Mouse (Mus musculus) midbrain, embryonic 16.5 days (tissue): Measurements from ENCODE around the gene Rnd2. TPM values are rescaled to one million over a fixed set of nuclear protein-coding genes. Genes with fewer than 3 reads are reported as not detected.
A peak's percentile ranks its signal among the peaks of the same experiment; 100 is the strongest.
"Not testable (repeated sequence)": the region's sequence is repeated elsewhere in the genome, so short reads cannot be mapped to it uniquely, and the experiment has no call there.

Experiments used
- ATAC-seq: fragments of 200-750 bp; cut with Nextera tagmentation; 2 replicates; pipeline ENCODE4 v1.8.0; 2017; ENCODE audit warnings: moderate TSS enrichment
- H3K27ac ChIP-seq: fragments of 300-500 bp; sonication (generic); 2 replicates; pipeline ENCODE4 v1.5.1; 2014; ENCODE audit warnings: mild to moderate bottlenecking, low read length, mixed read lengths
- H3K27me3 ChIP-seq: fragments of 300-500 bp; sonication (generic); 2 replicates; pipeline ENCODE4 v1.6.1; 2014; ENCODE audit warnings: low read depth, low read length, mixed read lengths; ENCODE audit not compliant: control insufficient read depth, insufficient read depth
- H3K36me3 ChIP-seq: fragments of 300-500 bp; sonication (generic); 2 replicates; pipeline ENCODE4 v1.6.1; 2014; ENCODE audit warnings: mild to moderate bottlenecking, low read length, moderate library complexity, mixed read lengths; ENCODE audit not compliant: control insufficient read depth, insufficient read depth
- H3K4me1 ChIP-seq: fragments of 300-500 bp; sonication (generic); 2 replicates; pipeline ENCODE4 v1.6.1; 2014; ENCODE audit warnings: mild to moderate bottlenecking, low read length, mixed read lengths; ENCODE audit not compliant: control insufficient read depth, insufficient read depth
- H3K4me2 ChIP-seq: fragments of 300-500 bp; sonication (generic); 2 replicates; pipeline ENCODE4 v1.6.1; 2014; ENCODE audit warnings: mild to moderate bottlenecking, low read length, mixed read lengths
- H3K4me3 ChIP-seq: fragments of 300-500 bp; sonication (generic); 2 replicates; pipeline ENCODE4 v1.5.1; 2014; ENCODE audit warnings: low read depth, mild to moderate bottlenecking, low read length, moderate library complexity, mixed read lengths
- H3K9ac ChIP-seq: fragments of 300-500 bp; sonication (generic); 2 replicates; pipeline ENCODE4 v1.6.1; 2014; ENCODE audit warnings: low read depth, low read length, mixed read lengths
- H3K9me3 ChIP-seq: fragments of 300-500 bp; sonication (generic); replicated peaks from 2 replicates; pipeline ENCODE4 v1.6.1; 2014; ENCODE audit warnings: mild to moderate bottlenecking, low read length, mixed read lengths; ENCODE audit not compliant: control insufficient read depth, poor library complexity, severe bottlenecking
- WGBS: fragments of 180-500 bp; shearing (Covaris S2); extraction: QIAGEN DNeasy Blood & Tissue Kit; methylation state at CpG from one replicate; pipeline ENCODE4 v1.1.7; 2014; 5-methylcytosine and 5-hydroxymethylcytosine counted together
- polyA plus RNA-seq: library from polyadenylated mRNA; unstranded; fragments of >200 nt; fragmentation: Nextera tagmentation; extraction: Ambion mirVana; gene quantifications from 2 replicates; pipeline ENCODE4 v1.2.1, GENCODE M21; 2015

The Rnd2 gene
- polyA plus RNA-seq, 1 experiment from 2014 or later = 76.5 TPM

DNA sequence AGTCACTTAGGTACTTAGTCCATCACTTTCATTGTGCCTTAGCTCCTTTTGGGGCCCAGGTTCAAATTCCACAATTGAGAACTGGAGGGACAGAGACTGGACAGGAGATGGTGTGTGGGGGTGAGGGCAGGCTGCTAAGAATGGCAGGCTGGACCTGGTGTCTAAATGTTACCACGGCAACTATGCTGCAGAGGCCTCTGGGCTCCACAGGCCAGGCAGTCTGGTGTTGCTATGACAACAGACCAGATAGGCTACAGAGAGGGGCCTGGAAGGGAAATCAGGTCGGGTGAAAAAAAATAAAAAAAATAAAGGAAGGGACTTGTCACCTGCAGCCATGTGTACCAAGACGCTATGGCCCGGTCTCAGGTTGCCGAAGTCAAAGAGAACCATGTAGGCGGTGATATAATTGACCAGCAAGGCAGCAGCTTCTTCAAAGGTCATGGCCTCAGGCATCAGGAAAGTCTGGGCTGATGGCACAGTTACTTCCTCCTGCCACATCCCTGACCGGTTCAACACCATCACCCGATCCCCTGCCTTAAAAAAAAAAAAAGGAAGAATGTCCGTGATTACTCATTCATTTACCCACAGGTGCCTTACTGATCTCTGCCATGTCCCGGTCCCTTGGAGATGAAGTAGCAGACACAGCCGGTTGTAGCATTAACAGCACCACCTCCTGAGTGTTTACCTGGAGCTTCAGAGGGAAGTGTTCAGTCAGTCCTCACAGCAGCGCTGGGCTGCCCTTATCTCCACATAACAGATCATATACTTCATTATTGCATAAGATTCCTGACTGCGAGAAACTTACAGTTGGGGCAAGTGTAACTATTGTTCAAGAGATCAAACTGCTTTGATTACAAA is 2.0 kb upstream of the Rnd2 start:
- Histone ChIP-seq H3K4me1 (peaks cover 39% of the 10 kb centered on the region), H3K4me3 (peak overlapping the region; percentile 98; the same call in 1 of the 2 replicates), H3K27me3 (no peaks in the 10 kb centered on the region), H3K9me3 (no peaks in the 10 kb centered on the region), H3K27ac (peak overlapping the region; percentile 53), H3K9ac (peak overlapping the region; percentile 45), H3K4me2 (peak overlapping the region; percentile 79), H3K36me3 (peaks cover 33% of the 10 kb centered on the region)
- ATAC-seq = peak; percentile 40; the same call in 1 of the 2 replicates
- WGBS = 26% methylated on average over 13 of the region's 13 CpGs

DNA sequence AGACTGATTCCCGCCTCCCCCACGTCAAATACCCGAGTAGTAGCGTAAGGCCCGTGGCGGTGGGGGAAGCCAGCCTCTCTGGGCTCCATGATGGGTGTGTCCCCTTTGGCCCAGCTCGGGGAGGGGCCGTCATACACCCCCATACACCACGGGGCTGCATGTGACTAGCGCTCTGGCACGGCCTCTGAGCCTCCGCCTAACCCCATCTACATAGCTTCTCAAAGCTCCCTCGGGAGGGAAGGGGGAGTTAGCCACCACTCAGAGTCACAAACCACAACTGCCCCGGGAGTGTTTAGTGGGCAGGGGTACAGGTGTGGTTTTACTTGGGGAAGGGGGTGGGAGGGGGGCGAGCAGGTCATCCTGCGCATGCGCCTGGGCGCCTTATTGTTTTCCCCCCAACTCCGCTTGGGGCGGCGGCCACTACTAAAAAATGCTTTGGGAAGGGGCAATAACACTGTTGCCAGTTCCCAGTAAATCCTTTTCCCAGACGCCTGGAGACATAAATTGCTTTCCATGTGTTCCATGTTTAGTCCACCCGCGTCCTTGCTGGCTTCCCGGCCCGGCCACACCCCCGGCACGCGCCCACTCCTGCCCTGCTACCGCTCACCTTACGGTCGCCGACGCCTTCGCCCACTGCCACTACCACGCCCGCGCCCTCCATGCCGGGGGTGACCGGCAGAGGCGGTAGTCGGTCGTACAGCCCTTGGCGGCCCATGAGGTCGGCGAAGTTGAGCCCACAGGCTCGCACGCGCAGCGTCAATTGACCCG is 486 bp downstream of the Rnd2 start:
- no peaks in the 10 kb centered on the region for H3K9me3 ChIP-seq
- peak; percentile 41 for ATAC-seq
- peak overlapping the region; percentile 79 for H3K4me2 ChIP-seq

DNA sequence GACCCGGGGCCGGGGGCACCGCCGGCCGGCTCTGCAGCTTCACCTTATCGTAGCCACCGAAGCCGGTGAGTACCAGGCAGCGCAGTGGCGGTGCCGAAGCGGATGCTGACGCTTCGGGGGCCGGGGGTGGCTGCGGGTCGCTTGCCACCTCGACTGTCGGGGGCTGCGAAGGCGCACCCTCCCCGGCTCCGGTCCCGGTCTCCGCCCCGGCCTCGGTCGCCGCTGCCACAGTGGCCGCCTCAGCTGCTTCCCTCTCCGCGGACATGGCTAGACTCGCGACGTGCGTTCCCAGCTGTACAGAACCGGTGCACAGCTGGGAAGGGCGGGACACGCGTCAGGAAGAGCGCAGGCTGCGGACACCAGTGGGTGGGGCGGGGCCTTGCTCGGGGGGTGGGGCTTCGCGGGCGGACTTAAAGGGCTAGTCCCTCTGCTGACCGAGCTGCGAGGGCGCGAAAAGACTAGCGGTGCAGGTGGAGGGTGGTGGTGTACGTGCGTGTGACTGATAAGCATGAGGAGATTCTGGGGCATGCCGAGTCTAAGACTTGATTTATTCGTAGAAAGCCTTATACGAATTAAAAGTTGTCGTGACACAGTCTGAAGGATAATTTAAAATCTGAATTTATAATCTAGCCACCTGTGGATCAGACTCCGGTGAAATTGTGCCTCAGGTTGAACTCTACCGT is 1.2 kb downstream of the Rnd2 start, which contains the start of gene Vat1:
Gene Vat1 (minus strand): TSS at position 362 of the 683 bp plus-strand sequence.
- ATAC-seq = peak; percentile 79
- H3K27ac ChIP-seq = peak within 1 kb of the TSS; percentile 96
- no peaks in the 10 kb centered on the region for H3K9me3 ChIP-seq
- no peaks in the 10 kb centered on the region for H3K27me3 ChIP-seq
- peaks cover 14% of the 10 kb centered on the region for H3K36me3 ChIP-seq
- peak within 1 kb of the TSS; percentile 79 for H3K4me2 ChIP-seq
- peak within 1 kb of the TSS; percentile 98 for H3K4me3 ChIP-seq
- WGBS = under 1% methylated on average over 60 of the region's 60 CpGs
- H3K4me1 ChIP-seq = peaks cover 46% of the 10 kb centered on the region
- H3K9ac ChIP-seq = peak within 1 kb of the TSS; percentile 97

More for the DNA sequence above, 486 bp downstream of the Rnd2 start:
- WGBS = 0% methylated on average over 51 of the region's 51 CpGs
- Histone ChIP-seq H3K27me3 (no peaks in the 10 kb centered on the region), H3K27ac (peak overlapping the region; percentile 96), H3K4me3 (peak overlapping the region; percentile 98), H3K36me3 (peaks cover 18% of the 10 kb centered on the region), H3K9ac (peak overlapping the region; percentile 97), H3K4me1 (peaks cover 46% of the 10 kb centered on the region)

DNA sequence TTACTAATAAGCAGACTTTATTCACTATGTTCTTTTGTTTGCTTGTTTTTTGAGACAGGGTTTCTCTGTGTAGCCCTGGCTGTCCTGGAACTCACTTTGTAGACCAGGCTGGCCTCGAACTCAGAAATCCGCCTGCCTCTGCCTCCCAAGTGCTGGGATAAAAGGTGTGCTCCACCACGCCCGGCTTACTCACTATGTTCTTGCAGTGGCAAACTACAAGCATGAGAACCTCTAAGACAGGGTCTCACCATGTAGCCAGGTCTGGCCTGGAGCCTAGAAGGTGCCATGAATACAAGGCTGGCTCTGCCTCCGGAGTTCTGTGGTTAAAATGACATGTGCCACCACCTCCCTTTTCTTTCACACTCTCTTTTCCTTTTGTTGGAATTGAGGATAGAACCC is 1.8 kb downstream of the Rnd2 start:
- peak overlapping the region; percentile 79 for H3K4me2 ChIP-seq
- peaks cover 46% of the 10 kb centered on the region for H3K4me1 ChIP-seq
- WGBS = 66% methylated on average over 5 of the region's 5 CpGs
- peak overlapping the region; percentile 98 for H3K4me3 ChIP-seq
- not testable (repeated sequence) for H3K27me3 ChIP-seq, H3K27ac ChIP-seq, H3K9me3 ChIP-seq, H3K36me3 ChIP-seq, ATAC-seq
- H3K9ac ChIP-seq = peak overlapping the region; percentile 97

DNA sequence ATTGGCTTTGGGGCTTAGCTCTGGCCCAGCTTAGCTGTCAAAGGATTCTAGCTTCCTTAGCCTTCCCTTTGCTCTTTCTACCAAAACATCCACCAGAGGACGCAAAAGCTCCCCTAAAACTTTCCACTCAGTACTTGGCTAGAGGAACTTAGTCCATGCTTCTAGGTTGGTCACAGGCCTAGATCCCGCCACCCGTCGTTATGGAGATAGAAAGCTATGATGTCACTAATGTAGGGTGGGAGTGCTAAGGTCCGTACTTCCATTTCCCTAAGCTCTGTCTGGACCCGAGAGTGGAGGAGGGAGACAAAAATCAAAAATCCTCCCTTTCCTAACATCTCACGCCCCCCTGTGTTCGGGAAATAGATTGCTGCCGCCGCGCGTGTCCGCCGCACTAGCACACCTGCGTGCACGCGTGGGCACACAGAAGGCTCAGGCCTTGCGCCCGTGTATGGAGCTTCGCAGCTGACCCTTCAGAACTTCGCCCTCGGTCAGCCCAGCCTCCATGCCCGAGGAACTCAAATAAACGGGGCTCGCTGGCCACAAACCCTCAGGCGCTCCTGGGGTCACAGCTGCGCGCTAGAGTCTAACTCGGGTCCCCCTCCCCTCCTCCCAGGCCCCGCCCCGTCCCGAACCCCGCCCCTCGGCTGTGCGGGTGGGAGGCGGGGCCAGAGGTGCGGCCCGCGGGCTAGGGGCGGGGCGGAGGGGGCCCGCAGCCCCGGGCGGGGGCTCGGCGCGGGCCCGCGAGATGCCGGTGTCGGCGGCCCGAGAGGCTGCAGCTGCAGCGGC is 2.9 kb downstream of the Rnd2 start:
- Histone ChIP-seq H3K4me2 (peak overlapping the region; percentile 66), H3K4me3 (peak overlapping the region; percentile 85), H3K27me3 (no peaks in the 10 kb centered on the region), H3K36me3 (no peaks in the 10 kb centered on the region), H3K9ac (peak overlapping the region; percentile 90), H3K9me3 (no peaks in the 10 kb centered on the region), H3K27ac (peak overlapping the region; percentile 82), H3K4me1 (peaks cover 40% of the 10 kb centered on the region)
- WGBS = 0% methylated on average over 41 of the region's 54 CpGs
- peak; percentile 49 for ATAC-seq

DNA sequence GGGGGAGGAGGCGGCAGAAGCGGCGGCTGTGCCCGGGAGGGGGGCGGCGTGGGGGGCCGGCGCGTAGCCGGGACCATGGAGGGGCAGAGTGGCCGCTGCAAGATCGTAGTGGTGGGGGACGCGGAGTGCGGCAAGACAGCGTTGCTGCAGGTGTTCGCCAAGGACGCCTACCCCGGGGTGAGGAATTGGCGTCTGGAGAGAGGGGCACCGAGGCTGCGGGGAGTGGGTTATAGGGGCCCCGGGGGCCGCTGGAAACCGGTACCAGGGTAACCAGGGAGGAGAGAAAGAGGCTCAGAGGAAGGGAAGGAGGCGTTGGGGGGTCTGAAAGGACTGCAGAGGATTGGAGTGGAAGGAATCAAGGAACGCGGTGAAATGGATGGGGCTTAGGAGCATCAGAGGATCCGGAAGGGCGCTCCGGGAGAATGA is 3.5 kb downstream of the Rnd2 start:
- H3K4me3 ChIP-seq = peak overlapping the region; percentile 85
- H3K36me3 ChIP-seq = no peaks in the 10 kb centered on the region
- peak overlapping the region; percentile 90 for H3K9ac ChIP-seq
- H3K4me2 ChIP-seq = peak overlapping the region; percentile 66
- peaks cover 34% of the 10 kb centered on the region for H3K4me1 ChIP-seq
- no peaks in the 10 kb centered on the region for H3K9me3 ChIP-seq
- peak overlapping the region; percentile 82 for H3K27ac ChIP-seq
- peak; percentile 33 for ATAC-seq
- 0% methylated on average over 23 of the region's 31 CpGs for WGBS
- no peaks in the 10 kb centered on the region for H3K27me3 ChIP-seq

DNA sequence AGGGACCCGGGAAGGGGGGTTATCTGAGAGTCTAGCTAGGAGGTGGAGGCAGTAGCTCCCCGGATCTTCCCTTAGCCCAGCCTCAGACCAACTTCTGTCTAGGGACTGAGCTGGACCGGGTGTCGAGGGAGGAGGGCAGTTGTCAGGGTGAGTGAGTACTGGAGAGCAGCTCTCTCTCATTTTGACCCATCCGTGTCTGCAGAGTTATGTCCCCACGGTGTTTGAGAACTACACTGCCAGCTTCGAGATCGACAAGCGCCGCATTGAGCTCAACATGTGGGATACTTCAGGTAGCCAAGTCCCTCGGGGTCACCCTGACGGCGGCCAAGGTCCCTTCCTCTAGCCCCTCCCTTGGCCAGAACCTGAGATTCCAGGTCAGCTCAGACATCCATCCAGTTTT is 3.9 kb downstream of the Rnd2 start:
- Histone ChIP-seq H3K4me1 (peaks cover 29% of the 10 kb centered on the region), H3K27ac (peak overlapping the region; percentile 82), H3K9me3 (no peaks in the 10 kb centered on the region), H3K4me2 (peak overlapping the region; percentile 66), H3K36me3 (no peaks in the 10 kb centered on the region), H3K4me3 (peak overlapping the region; percentile 85), H3K9ac (peak overlapping the region; percentile 90), H3K27me3 (no peaks in the 10 kb centered on the region)
- 3% methylated on average over 13 of the region's 13 CpGs for WGBS
- no peak for ATAC-seq

DNA sequence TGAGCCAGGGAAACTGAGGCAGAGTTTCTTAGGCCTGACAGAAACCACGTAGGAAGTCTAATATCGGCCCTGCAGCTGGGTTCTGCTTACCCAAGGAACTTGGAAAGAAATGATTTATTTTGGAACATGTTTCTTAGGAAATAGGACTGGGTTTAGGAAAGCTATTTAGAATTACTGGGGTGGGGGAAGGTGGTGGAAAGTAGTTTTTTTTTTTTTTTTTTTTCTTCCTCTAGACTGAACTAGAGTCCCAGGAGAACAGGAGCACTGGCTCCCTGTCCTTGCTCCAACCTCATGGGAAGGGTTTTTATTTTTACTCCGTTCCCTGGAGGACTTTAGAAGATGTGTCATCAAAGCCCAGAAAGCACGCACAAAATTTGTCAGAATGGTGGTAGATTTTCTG is 4.4 kb downstream of the Rnd2 start:
- 65% methylated on average over 4 of the region's 4 CpGs for WGBS
- H3K36me3 ChIP-seq = no peaks in the 10 kb centered on the region
- peaks cover 25% of the 10 kb centered on the region for H3K4me1 ChIP-seq
- H3K27ac ChIP-seq = no peak overlapping the region
- ATAC-seq = no peak
- peak overlapping the region; percentile 90 for H3K9ac ChIP-seq
- peak overlapping the region; percentile 66 for H3K4me2 ChIP-seq
- no peaks in the 10 kb centered on the region for H3K27me3 ChIP-seq
- peak overlapping the region; percentile 85 for H3K4me3 ChIP-seq
- no peaks in the 10 kb centered on the region for H3K9me3 ChIP-seq
